Mouse (Mus musculus) brain, embryonic 14.5 days (tissue): ENCODE data around the gene Helt.

ENCODE experiments used
- CTCF ChIP-seq: fragments of 200-500 bp; IDR thresholded peaks from 2 replicates; pipeline ENCODE4 v1.5.1; 2012; ENCODE audit warnings: inconsistent platforms, mild to moderate bottlenecking, moderate library complexity, borderline replicate concordance; ENCODE audit not compliant: insufficient read depth, insufficient read length; ENCODE audit errors: extremely low read depth
- POLR2A ChIP-seq: fragments of 200-500 bp; IDR thresholded peaks from 2 replicates; pipeline ENCODE4 v1.6.1; 2012; ENCODE audit warnings: mild to moderate bottlenecking, inconsistent platforms, borderline replicate concordance; ENCODE audit not compliant: poor library complexity, insufficient read depth, insufficient read length, severe bottlenecking; ENCODE audit errors: extremely low read depth

GRCm38 (mm10) chr8:46324676-46325075, 30.2 kb upstream of the Helt start:
- TF ChIP-seq CTCF (no peak), POLR2A (no peak)
